Mouse (Mus musculus) kidney, postnatal 10 days (tissue): ENCODE data around the gene Sipa1l2.

ENCODE experiments used
- DNase-seq: peaks from one replicate; pipeline ENCODE4 v3.0.0; 2021; ENCODE audit warnings: mixed read lengths

Gene Sipa1l2

DNA sequence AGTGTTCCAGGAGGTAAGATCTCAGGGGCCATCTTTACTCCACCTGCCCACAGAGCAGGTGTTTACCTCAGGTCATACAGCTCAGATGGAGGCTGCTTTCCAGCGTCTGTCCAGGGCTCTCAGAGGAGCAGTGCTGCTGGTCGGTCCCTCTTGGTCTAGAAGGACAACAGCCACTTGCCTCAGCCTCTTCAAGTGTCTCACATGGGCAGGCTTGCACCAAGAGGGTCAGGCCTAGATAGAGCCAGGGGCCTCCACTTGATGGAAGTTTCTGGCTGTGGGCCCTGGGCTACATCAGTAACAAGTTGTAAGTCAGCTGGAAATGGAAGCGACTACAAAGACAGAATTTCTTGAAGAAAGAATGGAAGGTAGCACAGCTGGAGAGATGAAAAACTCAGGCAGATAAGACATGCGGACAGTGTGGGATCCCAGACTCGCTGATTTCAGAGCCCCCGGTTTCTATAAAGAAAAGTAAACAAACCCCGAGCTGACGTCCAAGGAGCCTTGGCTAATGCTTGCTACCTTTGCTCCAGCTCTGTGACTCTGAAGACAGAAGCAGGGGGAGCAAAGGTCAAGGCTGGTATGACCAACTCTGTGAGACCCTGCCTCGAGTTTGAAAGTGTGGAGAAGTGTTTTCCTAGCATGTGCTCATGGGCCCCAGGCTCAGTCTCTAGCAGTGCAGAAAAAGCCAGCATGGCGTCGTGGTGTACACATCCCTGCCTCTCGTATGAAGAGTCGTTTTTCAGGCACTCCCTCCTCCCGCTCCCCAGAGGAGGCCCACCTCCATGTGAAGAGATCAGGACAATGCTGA lies 58.5 kb downstream of the Sipa1l2 start:
- no peak for DNase-seq

DNA sequence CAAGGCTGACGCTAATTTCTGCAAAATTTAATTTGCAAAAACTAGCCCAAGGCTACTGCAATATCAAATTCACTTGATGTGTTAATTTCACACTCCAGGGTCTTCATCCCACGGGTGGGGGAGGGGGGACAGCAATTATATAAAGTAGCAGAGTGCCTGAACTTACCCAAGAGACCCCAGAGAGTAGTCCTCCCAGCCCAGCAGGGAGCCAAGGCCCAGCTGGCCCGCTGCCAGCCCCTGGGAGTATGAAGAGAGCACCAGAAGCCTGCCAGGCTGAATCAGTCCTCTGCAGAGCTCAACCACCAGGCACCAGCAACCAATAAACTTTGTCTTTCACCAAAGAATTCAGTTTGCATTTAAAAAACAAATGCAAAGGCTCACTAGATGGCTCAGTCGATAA lies 59.8 kb downstream of the Sipa1l2 start:
- peak; percentile 75 for DNase-seq

DNA sequence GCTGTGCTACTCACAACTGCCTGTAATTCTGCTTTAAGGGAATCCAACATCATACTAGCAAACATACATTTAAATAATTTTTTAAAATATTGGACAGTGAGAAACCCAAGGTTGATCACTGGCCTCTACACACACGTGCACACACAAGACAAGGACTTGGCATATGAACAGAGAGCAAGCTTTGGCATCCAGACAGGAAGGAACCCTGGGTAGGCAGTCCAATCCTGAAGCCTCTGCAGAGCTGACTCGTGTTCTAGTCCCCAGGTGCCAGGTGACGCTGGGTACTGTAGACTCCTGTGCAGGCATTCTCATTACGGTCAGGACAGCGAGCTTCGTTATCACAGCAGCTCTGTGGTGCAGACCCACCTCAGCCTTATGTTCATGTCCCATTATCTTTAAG lies 60.4 kb downstream of the Sipa1l2 start:
- no peak for DNase-seq

DNA sequence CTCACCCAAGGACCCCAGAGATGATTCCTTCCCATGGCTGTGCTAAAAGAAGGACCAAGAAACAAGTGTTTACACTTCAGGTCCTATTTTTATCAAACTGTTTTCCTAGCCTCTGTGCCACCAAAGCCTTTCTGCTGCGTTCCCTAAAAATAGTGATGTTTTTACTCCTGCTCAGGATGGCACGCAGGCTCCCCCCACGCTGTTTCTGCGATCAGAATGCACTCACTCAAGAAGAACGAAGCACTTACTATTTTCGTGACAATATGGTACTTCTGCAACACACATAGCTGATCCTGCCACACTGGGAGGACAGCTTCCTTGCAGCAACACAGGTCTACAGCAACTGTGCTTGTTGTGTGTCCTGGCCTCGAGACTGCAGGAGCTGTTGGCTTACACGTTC lies 62.3 kb downstream of the Sipa1l2 start:
- DNase-seq: no peak

DNA sequence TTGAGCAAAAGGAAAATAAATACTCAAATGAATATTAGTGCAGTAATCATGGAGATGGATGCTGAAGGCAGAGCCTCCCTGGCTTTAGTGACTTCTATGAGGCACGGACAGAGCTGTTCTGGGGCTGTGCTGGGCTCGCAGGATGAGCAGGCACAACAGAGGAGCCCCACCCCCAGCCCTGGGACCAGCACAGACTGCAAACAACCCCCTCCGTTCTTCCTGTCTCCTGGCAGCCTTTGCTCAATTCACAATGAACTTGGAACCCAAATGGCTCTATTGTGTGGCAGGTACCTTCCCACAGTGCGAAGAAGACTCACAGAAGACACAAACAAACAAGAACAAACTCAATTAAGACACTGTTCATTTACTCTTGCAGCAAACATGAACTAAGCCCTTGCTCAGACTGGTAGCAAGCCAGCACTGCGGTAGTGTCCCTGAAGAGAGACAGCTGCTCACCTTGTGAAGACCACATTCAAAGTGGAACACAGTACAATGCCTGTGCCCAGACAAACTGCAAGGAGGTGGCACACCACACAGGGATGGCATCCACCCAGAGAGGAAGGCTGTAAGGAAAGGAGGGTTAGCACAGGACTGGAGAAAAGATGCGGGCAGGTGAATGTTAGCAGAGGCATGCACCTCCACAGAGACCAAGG lies 64.9 kb downstream of the Sipa1l2 start:
- DNase-seq: peak; percentile 63

DNA sequence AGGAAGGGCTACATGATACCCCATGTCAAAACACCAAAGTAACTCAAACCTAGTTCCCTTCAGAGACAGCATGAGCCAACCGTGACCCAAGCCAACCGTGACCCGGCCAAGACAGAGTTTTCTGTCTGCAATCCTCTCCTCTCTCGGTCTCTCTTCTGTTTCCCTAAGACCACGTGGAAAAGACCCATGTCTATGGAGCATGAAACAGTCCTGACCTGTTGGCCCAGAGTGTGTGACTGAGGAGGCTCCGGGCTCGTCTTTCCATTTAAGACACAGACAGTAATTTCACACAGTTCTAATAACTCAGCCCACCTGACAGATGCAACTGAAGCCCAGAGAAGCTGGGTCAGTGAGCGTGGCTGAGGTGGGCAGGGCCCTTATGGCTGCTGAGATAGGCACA lies 65.8 kb downstream of the Sipa1l2 start:
- no peak for DNase-seq

DNA sequence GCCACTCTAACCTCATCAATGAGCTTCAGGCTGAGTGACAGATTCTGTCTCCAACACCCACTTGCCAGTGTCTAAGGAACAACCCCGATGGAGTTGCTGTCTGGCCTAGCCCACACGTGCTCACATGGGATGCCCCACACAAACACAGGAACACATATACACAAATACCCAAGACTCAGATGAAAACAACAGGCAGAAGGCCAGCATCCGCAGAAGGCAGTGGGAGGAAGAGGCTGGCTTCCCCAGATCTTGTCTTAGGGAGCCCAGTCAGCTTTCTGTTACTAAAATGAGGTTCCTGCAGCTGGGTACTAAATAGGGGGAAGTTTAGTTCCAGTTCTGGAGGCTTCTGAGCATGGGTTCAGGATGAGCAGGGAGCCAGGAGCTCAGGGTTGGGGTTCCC lies 66.8 kb downstream of the Sipa1l2 start:
- no peak for DNase-seq

DNA sequence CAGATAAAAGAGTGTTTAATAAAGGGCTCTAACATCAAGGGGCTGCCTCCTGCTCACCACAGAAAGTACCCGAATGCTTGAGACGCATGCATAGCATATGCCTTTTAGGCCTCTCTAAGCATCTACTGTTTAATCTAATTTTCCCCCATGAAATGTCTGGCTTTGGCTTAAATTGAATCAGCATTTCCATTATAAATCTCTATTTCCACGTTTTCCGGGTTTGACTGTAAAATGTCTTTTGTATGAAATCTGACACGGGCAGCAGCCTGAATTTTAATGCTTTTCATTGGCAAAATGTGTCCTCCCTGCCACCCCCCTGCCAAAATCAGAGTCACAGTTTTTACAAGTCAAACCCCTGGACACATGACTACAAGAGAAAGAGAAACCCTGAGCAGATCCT lies 69.6 kb downstream of the Sipa1l2 start:
- DNase-seq: no peak

DNA sequence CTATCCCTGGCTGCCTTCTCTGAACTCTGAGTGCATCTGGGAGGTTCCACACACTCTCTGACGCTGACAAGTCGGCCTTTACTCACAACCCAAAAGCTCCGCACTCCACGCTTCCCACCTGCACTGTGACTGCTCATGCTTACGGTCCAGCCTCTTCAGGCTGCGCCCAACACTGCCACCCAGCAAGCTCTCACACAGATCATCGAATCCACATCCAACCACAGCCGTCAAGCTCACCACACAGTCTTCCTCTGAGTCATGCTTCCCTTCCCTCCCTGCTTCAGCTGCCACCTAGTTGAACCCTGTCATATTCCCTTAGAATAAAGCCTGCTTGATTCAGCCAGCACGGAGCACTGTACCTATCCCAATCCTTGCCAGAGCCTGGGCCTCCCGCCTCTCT lies 71.1 kb downstream of the Sipa1l2 start:
- no peak for DNase-seq

DNA sequence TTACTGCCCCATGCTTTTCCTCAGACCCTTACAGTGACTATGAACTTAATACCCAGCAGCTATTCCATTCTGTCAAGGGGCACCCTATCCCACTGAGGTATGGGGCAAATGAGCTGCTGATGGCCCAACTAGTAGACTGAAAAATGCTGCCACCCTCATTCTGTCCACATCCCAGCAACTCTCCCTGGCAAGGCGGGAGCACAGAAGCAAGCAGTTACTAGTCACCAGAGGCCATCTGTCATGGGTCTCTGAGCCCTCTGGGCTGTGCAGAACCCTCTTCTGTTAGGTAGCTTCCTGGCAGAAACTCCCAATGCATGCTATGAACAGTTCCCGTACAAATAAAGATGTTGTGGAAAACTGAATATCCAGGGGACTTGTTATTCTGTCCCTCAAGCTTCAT lies 74.1 kb downstream of the Sipa1l2 start:
- DNase-seq: no peak

DNA sequence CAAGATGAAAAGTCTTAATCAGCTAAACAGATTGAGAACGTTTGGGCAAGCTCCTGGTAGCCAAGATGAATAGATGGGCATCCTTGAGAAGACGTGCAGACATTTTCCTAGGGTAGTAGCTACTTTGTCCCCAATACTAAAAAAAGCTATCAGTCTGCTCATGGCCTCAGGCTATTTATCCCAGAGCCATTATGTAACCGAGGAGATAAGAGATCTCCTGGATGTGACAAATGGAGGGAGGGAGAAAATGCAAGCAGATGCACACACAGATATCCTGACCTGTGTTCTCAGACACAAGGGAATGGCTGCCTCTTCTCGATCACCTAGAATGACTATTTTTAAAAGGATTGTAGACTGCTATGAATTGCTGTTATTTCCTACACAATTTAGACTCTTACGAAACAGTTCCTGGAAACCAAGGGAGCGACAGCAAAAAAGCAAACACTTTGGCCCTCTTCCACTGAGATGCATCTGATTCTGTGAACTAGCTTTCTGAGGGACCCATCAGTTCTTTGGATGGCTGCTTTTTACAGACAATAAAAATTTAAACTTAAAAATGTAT lies 76.3 kb downstream of the Sipa1l2 start:
- DNase-seq: no peak

DNA sequence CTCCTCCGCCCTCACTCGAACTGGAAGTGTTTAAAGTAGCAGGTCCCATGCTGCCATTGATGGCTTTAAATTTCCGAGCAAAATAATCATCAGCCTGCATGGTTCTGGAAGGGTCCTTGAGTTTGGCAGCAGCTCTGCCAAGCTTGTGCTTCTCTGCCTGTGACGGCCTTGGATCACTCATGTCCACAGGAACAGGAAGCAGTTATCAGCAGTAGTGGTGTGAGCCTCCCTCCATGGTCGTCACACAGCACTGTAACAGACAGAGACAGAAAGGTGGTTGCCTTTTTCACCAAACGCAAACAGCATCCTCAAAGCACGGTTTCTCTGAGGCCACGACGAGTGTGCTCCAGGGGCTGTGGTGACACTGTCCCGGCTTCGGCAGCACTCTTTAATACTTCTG lies 77.2 kb downstream of the Sipa1l2 start:
- no peak for DNase-seq

DNA sequence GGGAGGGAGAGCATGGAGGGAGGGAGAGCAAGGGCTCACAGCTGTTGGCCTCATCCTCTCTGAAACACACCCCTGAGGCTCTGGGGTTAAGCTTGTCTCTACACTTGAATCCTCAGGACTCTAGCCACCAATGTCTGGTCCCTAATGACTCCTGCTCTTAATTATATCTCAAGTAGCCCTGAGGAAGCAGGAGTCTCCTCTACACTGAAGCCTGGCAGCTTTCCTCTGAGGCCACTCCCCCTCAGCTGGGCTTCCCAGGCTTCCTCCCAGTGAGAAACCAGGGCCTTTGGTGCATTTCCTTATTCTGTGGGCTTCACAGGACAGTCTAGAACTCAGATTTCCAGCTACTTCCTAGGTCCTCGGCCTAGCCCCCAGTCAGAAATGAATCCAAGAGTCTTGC lies 80.9 kb downstream of the Sipa1l2 start:
- DNase-seq: peak; percentile 76

DNA sequence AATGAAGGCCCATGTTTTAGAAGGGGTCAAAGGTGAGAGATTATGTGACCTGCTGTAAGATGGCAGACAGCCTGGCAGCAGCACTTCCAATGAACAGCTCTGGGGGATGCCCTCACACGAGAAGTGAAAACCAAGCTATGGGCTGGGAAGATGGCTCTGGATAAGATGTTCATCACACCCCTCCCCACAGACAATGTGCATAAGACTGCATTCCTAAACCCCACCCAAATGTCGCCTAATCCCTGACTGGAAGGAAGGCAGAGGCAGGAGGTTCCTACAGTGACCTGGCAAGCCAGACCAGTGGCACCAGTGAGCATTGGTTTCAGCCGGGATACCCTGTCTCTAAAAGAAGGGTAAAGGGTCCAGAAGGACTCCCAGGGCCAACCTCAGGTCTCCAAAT lies 83.9 kb downstream of the Sipa1l2 start:
- no peak for DNase-seq

DNA sequence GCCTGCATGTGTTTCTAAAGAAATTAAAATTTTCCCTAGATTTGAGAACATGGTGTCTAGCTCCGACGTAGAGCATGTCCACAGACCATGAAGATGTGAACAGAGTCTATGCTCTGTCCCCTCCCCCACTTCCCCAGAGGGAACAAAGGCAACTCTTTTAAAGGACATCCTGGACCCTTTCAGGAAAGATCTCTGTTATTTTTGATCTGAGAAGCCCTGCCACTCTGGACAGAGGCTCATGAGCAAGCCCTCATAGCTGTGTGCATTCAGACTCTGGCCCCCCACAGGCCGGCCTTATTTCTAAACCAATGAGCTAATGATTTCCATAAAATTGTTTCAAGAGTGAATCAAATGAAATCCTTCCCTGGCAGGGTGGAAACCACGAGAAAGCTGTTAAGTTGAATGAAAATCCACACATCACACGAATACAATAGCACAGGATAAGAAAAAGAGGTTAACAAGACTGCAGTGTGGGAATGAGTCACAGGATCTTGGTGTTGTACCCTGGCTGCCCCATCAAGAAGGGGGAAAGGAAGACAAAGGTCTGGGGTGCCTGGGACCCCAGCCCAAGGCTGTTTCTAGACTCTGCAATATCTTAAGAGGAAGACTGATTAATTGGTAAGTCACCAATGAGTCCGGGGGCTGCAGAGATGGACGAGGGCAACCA lies 84.9 kb downstream of the Sipa1l2 start:
- DNase-seq: peak; percentile 39

DNA sequence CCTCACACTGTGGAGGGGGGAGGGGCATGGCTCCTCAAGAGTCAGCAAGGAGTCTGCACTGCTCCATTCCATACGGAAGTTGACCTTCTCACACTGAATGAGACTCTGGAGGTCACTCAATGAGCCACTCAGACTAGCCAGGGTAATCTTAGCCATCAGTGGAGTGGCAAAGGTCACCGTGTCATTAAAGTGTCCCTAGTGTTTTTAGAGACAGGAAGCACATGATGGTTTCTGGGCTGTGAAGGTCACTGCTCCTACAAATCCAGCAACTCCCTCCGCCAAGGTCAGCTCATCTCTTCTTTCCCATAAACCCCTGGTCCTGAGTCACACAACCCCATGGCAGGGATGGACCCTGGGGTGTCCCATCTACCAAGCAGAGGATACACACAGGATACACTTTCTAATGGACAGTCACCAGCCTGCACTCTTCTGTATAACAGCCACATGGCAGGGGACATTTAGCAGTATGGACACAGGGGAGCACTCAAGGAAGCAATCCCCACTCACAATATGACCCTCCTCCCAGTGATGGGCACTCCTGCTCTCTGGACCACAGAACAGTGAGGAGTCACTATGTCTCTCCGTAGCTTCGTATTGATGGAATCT lies 87.0 kb downstream of the Sipa1l2 start:
- DNase-seq: no peak

DNA sequence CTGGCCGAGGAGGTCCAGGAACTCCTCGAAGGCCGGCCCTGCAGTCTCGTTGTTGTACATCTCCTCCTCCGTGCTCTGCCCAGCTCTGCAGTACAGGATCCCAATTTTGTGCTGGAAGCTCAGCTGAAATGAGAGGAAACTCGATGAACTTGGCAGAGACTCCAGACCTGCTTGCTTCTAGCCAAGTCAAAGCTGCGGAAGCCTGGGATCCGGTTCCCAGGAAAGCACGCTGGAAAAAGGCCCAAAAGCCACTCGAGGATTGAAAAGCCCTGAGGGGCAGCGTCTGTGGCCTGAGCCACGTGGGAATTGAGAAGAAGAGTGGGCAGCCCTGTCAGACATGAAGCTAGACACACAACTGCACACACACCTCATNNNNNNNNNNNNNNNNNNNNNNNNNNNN lies 94.7 kb downstream of the Sipa1l2 start:
- DNase-seq: peak; percentile 79

DNA sequence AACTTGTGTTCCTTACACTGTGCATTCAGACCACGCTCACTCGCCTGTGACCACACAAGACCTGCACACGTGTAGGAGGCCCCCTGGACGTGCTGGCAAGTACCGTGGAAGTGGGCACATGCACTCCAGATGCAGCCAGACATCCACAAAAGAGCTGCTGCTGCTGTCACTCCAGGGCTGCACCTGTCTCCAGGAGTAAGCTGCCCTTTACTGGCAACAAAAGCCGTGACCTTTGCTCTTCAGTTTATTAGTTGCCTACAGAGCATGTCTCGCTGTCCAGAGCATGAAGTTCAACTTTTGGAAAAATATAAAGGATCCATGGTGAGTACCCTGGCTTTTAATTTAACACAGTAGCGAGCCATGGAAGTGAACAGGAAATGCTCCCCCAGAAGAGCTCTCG lies 98.2 kb downstream of the Sipa1l2 start:
- DNase-seq: no peak

DNA sequence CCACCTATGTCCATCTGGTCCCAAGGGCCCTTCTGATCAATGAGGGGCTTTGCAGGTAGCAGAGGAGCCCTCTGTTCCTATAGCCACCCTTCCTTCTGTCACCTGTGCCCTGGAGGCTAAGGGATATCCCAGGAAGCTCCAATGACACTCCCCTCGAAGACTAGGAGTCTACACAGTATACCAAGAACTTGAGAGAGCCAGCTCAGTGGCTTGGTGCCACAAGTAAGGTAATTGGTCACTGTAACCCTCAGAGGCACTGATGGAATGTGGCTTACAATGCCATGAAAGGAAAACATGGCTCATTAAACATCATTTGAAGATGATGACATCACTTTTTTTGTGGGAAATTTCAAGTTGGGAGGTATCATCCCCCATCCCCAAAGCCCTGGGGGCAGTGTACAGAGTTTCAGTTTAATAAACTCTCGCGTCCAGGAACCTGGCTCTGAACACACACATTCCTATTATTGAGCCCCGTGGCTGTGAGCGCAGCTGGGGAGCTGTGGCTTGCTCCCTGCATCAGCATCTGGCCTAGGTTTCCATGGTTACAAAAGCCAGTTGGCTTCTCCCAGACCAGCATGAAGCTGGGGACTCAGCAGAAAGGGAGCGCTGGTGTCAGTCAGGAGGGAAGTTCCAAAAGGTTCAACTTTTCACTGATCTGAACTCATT lies 104.3 kb downstream of the Sipa1l2 start:
- peak; percentile 28 for DNase-seq

DNA sequence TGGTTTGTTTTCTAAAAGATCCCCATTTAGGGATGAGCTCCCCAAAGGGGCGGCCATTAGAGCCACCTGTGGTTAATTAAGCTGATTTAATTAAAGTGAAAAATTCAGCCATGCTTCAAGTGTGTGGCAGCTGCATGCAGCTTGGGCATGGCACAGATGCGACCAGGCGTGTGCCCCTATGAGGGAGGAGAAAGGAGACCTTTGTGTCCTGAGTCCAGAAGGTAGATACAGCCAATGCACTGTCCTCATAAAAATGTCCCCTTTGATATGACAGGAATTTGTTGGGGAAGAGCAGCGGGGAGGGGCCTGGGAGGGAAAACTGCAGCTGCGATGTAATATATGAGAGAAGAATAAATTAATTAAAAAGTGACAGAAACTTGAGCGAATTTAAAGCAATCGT lies 106.7 kb downstream of the Sipa1l2 start:
- no peak for DNase-seq

DNA sequence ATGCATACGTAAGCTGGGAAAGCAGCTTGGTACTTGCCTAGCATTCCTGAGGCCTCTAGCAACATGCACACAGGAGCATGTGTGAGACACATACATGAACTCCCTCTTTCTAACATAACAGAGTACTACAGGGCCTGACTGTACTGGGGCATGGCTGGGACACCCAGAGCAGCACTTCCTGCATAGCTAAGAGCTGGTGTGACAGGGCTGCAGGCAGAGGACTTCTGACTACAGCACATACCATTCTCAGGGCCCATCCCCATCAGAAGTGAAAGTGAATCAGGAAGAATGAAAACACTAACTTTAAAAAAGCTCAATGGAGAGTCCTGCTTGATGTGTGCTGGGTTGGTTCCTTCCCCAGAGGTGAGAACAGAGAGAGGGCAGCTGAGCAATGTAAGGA lies 108.1 kb downstream of the Sipa1l2 start:
- DNase-seq: peak; percentile 54

DNA sequence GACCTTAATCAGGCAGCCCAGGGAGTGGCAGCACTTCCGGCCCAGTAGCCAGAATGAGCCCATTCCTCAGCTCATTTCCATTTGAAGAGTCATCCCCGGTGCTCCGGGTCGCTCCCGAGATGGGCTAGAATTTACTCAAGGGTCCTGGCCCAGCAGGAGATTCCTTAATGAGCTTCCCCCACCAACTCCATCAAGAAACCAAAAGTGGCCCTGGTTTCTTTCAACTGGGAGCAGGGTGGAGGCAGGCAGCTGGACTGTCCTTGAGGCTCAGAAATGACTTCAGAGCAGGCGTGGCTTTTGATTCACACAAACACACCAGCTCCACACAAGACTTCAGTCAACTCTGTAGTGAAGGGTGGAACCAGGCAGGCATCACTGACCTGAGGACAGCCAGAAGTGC lies 109.0 kb downstream of the Sipa1l2 start:
- no peak for DNase-seq

DNA sequence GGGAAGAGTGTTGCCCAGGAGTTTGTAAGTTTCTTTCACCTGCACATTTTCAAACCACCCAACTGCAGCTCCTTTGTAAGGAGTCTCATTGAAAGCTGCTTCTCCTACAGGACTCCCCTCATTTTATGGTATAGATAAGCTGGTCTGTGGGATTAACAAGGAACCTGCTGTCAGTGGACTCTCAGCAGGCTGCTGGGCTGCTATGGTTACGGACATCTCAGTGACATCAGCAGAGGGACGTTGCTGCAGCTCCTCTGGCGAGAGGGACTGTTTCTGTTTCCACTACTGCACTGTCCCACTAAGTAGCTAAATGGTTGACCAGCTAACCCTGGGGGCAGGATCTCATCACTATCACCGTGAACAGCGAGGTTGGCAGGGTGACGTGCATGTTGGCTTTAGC lies 120.6 kb downstream of the Sipa1l2 start:
- DNase-seq: no peak
